Mouse (Mus musculus) erythroblast, embryonic 14.5 days (primary cell): ENCODE measurements around the gene Ptgfr.

Source experiments
- GATA1 ChIP-seq: IDR thresholded peaks from 2 replicates; pipeline ENCODE4 v1.6.1; 2012; ENCODE audit warnings: low read length, inconsistent platforms, mixed read lengths
- TAL1 ChIP-seq: IDR thresholded peaks from 3 replicates; pipeline ENCODE4 v1.6.1; 2012; ENCODE audit warnings: low read length, inconsistent platforms, mixed read lengths

GRCm38 (mm10) chr3:151879981-151880380, 42.6 kb upstream of the Ptgfr start:
- no peak for TF ChIP-seq GATA1
- no peak for TF ChIP-seq TAL1
